Mouse (Mus musculus): ENCODE results near the gene Hacd3.

Gene Hacd3

GRCm38 (mm10) chr9:64951161-64951657 lies 70.3 kb downstream of the Hacd3 start, which contains the start of gene Slc24a1:
TSS of gene Slc24a1 (minus strand) at chr9:64951607.
- in situ Hi-C loops (cut with MboI) = no loop called here

GRCm38 (mm10) chr9:64947483-64948095 lies 73.9 kb downstream of the Hacd3 start:
- in situ Hi-C loops (cut with MboI) = no loop called here

- in situ Hi-C loops (cut with MboI) = no loop called here
Measured at GRCm38 (mm10) chr9:64943997-64944396, 77.5 kb downstream of the Hacd3 start.

DNA sequence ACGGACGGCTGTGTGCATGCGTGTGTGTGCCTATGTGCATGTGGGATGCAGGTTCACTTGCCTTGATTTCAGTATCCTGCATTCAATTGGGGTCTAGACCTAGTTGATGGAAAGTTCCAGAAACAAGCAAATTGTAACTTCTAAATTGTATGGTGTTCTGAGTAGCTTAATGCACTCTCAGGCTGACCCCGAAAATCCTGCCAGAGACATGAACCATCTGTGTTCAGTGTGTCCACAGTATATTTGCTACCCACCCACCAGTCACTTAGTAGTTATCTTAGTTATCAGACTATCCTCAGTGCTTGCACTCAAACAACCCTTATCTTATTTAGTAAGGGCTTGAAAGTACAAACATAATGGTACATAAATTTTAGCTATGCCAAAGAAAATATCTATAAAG lies 79.8 kb downstream of the Hacd3 start:
- in situ Hi-C loops (cut with MboI) = no loop called here

DNA sequence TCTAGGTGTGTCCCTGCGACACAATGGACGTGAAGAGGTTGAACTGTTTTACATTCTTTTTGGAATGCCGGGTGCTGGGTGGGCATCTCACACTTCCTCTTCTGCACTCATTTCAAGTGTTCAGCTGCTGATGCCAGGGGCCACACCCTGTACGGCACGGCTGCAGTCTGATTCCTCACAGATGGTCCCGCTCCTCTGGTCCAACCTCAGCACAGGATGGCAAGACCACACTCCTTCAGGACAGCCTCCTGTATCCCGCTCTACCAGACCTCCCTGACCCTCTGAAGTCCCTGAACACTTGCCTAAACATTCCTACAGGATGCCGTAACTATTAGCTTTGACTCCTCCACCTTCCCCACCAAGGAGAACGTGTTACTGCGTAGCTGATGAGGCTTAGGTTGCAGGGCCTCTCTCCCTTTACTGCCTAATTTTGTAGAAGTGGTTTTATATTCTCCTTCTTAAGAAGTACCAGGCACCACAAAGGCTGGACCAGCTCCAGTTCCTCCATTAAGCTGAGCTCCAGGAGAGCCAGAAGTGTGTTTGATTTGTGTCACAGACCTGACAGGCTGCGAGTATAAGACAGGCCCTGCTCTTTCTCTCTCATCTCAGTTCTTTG lies 80.7 kb downstream of the Hacd3 start:
- in situ Hi-C loops (cut with MboI) = no loop called here

DNA sequence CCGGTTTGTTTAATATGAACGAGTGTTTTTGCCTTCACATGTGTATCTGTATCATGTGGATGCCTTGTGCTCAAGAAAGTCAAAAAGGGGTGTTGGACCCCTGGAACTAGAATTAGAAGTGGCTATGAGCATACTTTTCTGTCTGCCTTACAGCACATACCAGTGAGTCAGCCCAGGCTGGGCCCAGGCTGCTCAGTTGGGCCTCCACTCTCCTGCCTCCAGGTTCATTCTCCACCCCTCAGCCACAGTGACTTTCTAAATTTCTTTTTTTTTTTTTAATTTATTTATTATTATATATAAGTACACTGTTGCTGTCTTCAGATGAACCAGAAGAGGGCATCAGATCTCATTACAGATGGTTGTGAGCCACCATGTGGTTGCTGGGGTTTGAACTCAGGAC lies 81.7 kb downstream of the Hacd3 start:
- in situ Hi-C loops (cut with MboI) = loop anchor here (10.0 kb wide), 1 partner anchor 545 kb away; no protein-coding TSS in a partner anchor

DNA sequence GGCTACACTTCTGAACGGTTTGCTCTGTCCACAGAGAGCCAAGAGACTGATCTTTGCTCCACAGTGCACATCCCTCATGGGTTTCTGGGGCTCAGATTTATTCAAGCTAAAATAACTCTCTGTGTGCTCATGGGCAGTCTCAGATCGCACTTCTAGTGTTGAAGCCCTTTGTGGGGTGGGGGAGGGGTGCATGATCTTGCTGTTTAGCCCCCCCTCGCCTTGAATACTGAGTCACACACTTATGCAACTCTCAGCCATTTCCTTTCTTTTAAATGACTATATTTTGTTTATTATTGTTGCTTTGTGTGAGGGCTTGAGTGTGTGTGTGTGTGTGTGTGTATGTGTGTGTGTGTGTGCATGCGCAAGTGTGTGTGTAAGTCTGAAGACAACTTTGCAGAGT lies 82.2 kb downstream of the Hacd3 start:
- in situ Hi-C loops (cut with MboI) = loop anchor here (10.0 kb wide), 1 partner anchor 544 kb away; no protein-coding TSS in a partner anchor

DNA sequence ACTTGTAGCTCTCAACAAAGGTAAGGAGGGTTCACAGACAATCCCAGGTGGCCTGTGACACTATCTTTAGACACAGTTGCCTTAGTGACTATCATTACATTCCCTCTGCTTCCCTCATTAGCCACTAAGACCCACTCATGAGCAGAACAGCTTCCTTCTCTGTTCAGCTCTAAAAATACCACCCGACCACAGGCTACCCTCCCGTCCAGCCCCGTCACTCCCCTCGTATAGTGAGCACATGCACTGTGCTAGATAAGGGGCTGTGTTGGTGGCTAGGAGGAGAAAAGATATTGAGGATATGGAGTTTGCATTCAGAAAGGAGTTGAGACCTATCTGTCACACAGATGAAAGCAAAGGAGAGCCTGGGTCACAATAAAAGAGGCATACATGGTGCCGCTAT lies 83.0 kb downstream of the Hacd3 start:
- in situ Hi-C loops (cut with MboI) = loop anchor here (10.0 kb wide), 1 partner anchor 544 kb away; no protein-coding TSS in a partner anchor

GRCm38 (mm10) chr9:64937491-64937890 lies 84.0 kb downstream of the Hacd3 start:
- in situ Hi-C loops (cut with MboI) = loop anchor here (10.0 kb wide), 1 partner anchor 543 kb away; no protein-coding TSS in a partner anchor
